Mouse (Mus musculus) forelimb bud, embryonic 11.5 days (tissue): ENCODE results near the gene Moap1.

Experiments used
- DNase-seq: peaks from one replicate; pipeline ENCODE4 v3.0.0-alpha.2; 2012; ENCODE audit warnings: low read depth, low spot score

The Moap1 gene

DNA sequence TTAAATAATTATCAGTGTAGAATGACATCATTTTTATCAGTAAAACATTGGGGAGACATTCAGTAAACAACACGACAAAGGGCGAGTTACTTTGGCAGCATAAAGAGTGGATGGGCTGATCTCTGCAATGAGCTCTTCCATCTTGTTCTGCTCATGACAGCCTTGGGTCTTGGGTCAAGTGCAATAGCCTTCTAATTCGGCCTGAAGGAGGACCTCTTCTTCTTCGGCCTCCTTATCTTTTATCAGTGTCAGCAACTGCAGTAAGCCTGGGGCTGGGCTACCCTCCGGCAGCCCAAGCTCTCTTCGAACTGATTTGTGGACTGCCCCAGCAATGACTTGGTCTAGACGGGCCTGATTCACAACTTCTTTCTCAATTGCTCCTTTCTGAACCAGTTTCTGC lies 1.4 kb downstream of the Moap1 start:
- DNase-seq, result no peak

DNA sequence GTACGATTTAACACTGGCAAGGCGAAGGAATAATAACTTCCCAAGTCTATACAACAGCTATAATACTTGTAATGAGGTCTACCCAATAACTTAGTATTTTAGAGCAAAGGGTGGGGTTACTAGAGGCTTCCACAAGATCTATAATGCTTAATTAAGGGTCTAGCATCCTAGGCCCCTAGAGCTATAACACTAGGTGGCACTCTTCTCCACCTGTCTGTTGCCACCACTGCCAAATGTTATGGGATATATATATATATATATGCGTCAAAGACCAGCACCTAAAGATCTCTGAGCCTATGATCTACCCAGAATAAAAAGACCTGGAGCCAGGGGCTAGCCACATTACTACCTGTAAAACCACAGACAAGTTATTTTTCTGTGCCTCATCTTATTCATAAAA lies 3.2 kb downstream of the Moap1 start:
- DNase-seq, result no peak

GRCm38 (mm10) chr12:102739096-102739495 lies 4.4 kb downstream of the Moap1 start:
- DNase-seq, result no peak

DNA sequence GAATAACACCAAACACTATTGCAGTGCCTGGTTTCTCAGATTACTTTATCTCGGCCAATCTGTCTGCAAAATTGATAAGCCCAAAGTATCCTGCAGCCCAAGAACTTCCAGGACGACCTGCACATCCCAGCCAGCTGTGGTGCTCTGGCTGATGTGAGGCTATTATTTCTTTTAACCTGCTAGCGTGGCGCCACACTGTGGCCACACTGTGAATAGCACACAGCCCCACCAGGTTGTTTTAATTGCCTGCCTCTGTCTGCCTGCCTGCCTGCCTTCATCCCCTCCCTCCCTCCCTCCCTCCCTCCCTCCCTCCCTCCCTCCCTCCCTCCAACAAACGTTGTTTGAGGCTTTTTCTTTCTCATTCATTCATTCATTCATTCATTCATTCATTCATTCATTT lies 10.1 kb downstream of the Moap1 start:
- peak; percentile 73 for DNase-seq

DNA sequence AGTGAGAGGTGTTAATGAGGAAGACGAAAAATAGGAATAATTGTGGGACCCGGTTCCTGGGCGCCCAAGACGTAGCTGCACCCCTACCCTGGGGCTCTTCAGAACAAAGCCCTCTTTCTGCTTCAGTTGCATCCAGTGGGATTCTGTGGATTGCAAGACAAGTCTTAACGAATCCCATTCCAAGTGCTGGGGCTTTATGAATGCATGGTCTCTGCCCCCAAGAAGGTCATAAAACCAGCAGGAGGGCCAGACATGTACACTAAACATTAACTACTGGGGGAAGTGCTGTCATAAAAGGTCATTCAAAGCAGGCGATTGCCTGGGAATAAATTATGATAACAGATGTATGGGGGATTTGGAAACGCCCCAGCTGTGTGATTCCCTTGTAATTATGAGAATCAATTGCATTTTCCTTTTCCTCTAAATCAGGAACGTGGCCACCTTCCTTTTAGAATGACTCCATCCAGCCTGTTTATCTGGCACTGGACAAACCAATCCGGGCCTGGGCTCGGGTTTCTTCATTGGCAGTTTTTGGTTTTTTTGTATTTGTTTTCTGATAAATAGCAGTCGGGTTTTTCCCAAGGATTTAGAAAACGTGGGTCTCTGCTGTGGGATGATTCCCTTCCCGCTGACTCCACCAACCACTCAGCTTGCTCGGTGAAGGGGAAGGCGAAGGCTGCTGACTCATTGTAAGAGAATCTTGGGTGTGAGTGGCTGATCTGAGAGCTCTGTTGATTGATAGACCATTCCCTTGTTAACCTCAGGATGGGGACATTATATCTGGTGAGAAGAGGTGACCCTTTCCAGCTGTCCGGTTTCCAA lies 12.5 kb downstream of the Moap1 start:
- peak; percentile 82 for DNase-seq

GRCm38 (mm10) chr12:102729855-102730797 lies 13.3 kb downstream of the Moap1 start:
- peak; percentile 96 for DNase-seq

DNA sequence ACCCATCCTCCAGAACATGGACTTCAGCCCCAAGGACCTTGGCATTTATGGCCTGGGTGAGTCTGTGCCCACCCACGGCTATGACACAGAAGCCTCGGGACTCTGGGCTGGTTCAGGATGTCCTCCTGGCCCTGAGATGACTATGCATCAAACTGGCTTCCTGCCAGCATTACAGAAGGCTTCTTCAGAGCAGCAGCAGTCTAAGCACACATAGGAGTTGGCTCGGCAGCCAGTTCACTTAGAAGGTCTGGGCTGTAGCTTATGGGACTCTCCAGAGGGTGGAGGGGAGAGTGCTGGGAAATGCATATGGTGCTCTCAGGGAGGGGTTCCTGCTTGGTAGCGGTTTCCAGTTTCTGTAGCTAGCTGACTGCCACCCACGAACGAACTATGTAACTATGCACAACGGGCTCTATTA lies 17.7 kb downstream of the Moap1 start:
- no peak for DNase-seq

DNA sequence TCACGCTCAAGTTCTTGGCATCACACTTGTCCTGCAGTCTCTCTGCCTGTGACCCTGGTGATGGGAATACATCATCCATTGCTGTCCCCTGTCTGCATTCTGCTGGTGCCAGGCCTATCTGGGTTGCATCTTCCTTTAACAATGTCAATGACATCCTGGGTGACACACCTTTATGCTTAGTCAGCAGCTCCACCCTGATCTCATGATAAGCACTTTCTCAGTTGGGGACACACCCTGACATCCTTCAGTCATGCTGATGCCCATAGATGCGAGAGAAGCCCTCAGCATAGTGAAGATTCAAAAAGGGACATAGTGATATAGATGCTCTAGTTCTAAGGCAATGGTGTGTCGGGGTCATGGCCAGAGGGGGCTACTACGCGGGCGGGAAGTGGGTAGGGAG lies 18.3 kb downstream of the Moap1 start:
- no peak for DNase-seq

DNA sequence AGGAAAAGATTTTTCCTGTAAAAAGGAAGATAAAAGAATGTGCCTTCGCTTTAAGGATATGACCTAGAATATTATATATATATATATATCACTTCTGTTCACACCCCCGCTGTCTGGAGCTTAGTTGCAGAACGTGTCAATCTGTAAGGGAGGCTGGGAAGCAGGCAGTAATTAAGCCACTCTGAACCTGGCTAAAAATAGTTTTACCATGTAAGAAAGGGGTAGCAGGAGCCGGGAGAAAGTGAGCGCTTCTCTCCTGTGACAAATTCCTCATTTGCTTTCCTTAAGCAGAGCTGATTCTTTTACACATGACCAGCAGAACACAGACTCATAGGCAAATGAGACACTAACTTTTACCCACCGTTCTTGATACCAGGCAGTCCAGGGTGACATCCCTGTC lies 19.6 kb downstream of the Moap1 start:
- no peak for DNase-seq

GRCm38 (mm10) chr12:102722966-102723365 lies 20.5 kb downstream of the Moap1 start:
- no peak for DNase-seq

DNA sequence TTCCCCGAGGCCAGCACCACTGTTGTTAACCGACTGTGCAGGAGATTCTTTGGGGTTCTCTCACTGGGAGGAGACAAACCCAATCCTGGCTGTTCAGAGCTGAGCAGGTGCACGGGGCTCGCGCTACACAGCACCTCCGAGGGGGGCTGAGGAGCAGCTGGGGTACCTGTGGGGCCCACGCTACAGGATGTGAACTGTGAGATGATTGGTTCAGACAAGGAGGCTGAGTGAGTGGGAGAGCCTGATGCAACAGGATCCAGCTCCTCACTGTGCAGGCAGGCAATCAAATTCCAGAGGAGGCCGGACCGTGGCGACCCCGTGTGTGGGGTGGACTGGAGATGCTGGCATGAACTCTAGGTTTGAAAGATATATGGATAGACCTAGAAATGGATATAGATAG lies 21.0 kb downstream of the Moap1 start:
- no peak for DNase-seq

- peak; percentile 79 for DNase-seq
Observed at GRCm38 (mm10) chr12:102719552-102720315, 23.7 kb downstream of the Moap1 start.

GRCm38 (mm10) chr12:102714654-102715395 lies 28.6 kb downstream of the Moap1 start:
- no peak for DNase-seq

DNA sequence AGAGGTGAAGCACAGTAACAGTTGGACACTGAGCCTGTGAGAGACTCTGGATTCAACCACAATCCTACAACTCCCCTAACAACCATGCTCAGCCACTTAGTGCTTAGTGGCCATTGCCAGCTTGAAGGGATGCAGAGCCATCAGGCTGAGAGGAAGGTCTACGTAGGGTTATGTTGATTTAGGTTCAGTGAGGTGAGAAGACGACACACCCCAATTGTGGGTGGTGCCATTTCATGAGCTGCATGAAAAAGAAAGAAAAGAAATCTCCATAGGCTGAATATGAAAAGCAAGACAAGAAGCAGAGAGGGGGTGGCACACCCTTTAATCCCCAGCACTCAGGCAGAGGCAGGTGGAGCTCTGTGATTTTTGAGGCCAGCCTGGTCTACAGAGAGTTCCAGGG lies 29.3 kb downstream of the Moap1 start:
- DNase-seq, result no peak

- DNase-seq, result no peak
Observed at GRCm38 (mm10) chr12:102713153-102713865, 30.2 kb downstream of the Moap1 start.

DNA sequence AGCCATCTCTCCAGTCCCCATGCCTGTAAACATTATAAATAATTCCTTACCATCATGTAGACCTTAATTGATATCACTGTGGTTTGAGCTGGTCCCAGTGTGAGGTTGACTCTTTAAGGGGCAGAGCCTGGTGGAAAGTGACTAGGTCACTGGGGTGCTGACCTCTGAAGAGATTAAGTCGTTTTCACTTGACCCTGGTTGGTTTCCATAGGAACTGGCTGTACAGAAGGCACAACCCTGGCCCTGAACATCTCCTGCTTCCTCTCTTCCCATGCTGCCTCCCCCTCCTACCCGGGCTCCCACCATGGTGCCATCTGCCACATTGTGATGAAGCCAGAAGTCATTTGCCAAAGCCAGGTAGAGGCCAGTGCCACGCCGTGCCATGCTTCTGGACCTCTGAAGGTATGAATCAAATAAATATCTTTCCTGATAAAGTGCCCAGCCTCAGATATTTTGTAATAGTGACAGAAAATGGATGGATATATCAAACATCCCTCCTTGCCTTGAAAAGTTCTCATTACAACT lies 32.5 kb downstream of the Moap1 start:
- DNase-seq, result no peak

DNA sequence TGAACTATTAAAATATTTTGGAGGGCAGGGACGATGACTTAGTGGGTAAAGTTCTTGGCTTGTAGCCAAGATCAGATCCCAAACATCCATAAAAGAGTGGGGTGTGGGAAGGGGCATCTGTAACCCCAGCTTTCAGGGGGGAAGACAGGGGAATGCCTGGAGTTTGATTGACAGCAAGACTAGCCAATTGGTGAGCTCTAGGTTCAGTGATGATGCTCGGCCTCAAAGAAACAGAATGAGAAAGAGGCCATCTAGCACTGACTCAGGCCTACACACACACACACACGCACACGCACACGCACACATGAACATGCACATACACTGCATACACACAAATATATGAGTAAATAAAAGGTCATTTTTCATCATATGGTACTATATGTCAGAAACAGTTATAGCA lies 33.6 kb downstream of the Moap1 start:
- DNase-seq, result no peak

GRCm38 (mm10) chr12:102708220-102708619 lies 35.2 kb downstream of the Moap1 start:
- no peak for DNase-seq

DNA sequence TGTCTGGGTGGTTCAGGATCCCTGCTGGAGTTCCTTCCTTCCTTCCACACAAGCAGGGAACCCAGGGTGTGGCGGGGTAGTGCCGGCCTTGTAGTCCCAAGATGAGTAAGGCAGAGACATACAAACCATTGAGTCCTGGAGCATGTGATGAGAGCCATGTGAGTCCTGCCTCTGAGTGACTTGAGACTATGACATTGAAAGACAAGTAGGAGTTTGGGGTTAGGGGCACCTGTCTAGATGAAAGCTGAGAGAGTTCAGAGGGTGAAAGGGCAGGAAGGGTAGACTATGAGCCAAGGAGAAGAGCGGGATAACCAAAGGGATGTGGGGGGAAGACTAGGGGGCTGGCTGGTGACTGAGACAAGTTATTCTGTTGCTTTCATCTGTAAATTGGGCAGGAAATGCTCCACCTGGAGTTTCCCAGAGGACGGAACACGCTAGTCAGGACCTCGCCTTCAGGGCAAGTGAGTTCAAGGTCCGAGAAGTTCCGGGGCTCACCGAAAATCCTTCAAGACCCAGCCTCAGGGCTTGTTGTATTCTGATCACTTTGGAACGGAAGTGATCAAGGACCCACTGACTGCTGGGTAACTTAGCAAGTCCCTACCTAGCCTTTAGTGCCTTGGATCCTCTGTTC lies 36.5 kb downstream of the Moap1 start:
- DNase-seq, result no peak
